Mouse (Mus musculus) naive thymus-derived CD4-positive, alpha-beta T cell, adult 2 months (primary cell): ENCODE measurements around the gene Olfr693.
"Not testable (repeated sequence)": the region's sequence is repeated elsewhere in the genome, so short reads cannot be mapped to it uniquely, and the experiment has no call there.

ENCODE experiments used
- DNase-seq: peaks from one replicate; pipeline ENCODE4 v3.0.0-alpha.2; 2011; ENCODE audit warnings: low read depth

Olfr693 gene

GRCm38 (mm10) chr7:106680484-106680883, at the start of gene Olfr693:
TSS of gene Olfr693 (minus strand) at chr7:106680584.
- DNase-seq, result no peak

- DNase-seq, result not testable (repeated sequence)
These were observed 45.3 kb upstream of the Olfr693 start for GRCm38 (mm10) chr7:106725654-106726053.

GRCm38 (mm10) chr7:106716296-106716695, 35.9 kb upstream of the Olfr693 start, which contains the start of gene Olfr695:
TSS of gene Olfr695 (minus strand) at chr7:106716396.
- DNase-seq, result no peak

GRCm38 (mm10) chr7:106711463-106711862, 31.1 kb upstream of the Olfr693 start:
- no peak for DNase-seq

GRCm38 (mm10) chr7:106707705-106708104, 27.3 kb upstream of the Olfr693 start:
- DNase-seq, result not testable (repeated sequence)

- no peak for DNase-seq
These were observed 16.5 kb upstream of the Olfr693 start for GRCm38 (mm10) chr7:106696891-106697290.

- no peak for DNase-seq
These were observed 12.6 kb upstream of the Olfr693 start for GRCm38 (mm10) chr7:106692976-106693375.

- DNase-seq, result no peak
These were observed 11.3 kb upstream of the Olfr693 start, which contains the start of gene Olfr694 for GRCm38 (mm10) chr7:106691714-106692113. TSS of gene Olfr694 (minus strand) at chr7:106691814.

GRCm38 (mm10) chr7:106685382-106685781, 5.0 kb upstream of the Olfr693 start:
- DNase-seq, result no peak

GRCm38 (mm10) chr7:106652344-106652652, 28.1 kb downstream of the Olfr693 start:
- no peak for DNase-seq

GRCm38 (mm10) chr7:106651555-106652343, 28.6 kb downstream of the Olfr693 start:
- DNase-seq, result no peak

- DNase-seq, result no peak
These were observed 30.6 kb downstream of the Olfr693 start for GRCm38 (mm10) chr7:106649774-106650173.

- peak; percentile 37 for DNase-seq
These were observed 35.1 kb downstream of the Olfr693 start for GRCm38 (mm10) chr7:106645261-106645660.

- peak; percentile 69 for DNase-seq
These were observed 36.0 kb downstream of the Olfr693 start for GRCm38 (mm10) chr7:106644222-106644870.

GRCm38 (mm10) chr7:106640839-106641238, 39.5 kb downstream of the Olfr693 start:
- no peak for DNase-seq

- no peak for DNase-seq
These were observed 44.8 kb downstream of the Olfr693 start for GRCm38 (mm10) chr7:106635560-106635959.
